Mouse (Mus musculus) forebrain, embryonic 13.5 days (tissue): Measurements from ENCODE around the gene Cldn19. TPM values are rescaled to one million over a fixed set of nuclear protein-coding genes. Genes with fewer than 3 reads are reported as not detected.
"Not testable (repeated sequence)": the region's sequence is repeated elsewhere in the genome, so short reads cannot be mapped to it uniquely, and the experiment has no call there.

Source experiments
- ATAC-seq: fragments of 200-750 bp; cut with Nextera tagmentation; 2 replicates; pipeline ENCODE4 v1.8.0; 2017
- H3K27ac ChIP-seq: fragments of 300-500 bp; sonication (generic); 2 replicates; pipeline ENCODE4 v1.5.1; 2015; ENCODE audit warnings: inconsistent platforms, mild to moderate bottlenecking, moderate library complexity
- H3K27me3 ChIP-seq: fragments of 300-500 bp; sonication (generic); 2 replicates; pipeline ENCODE4 v1.6.1; 2015; ENCODE audit warnings: mild to moderate bottlenecking, inconsistent platforms
- H3K36me3 ChIP-seq: fragments of 300-500 bp; sonication (generic); 2 replicates; pipeline ENCODE4 v1.6.1; 2015; ENCODE audit warnings: mild to moderate bottlenecking, inconsistent platforms; ENCODE audit not compliant: poor library complexity, severe bottlenecking
- H3K4me1 ChIP-seq: fragments of 300-500 bp; sonication (generic); 2 replicates; pipeline ENCODE4 v1.6.1; 2015; ENCODE audit warnings: inconsistent platforms
- H3K4me2 ChIP-seq: fragments of 300-500 bp; sonication (generic); 2 replicates; pipeline ENCODE4 v1.6.1; 2015; ENCODE audit warnings: inconsistent platforms, mild to moderate bottlenecking, moderate library complexity
- H3K4me3 ChIP-seq: fragments of 300-500 bp; sonication (generic); 2 replicates; pipeline ENCODE4 v1.5.1; 2015; ENCODE audit warnings: mild to moderate bottlenecking, inconsistent platforms
- H3K9ac ChIP-seq: fragments of 300-500 bp; sonication (generic); 2 replicates; pipeline ENCODE4 v1.6.1; 2015; ENCODE audit warnings: mild to moderate bottlenecking, inconsistent platforms
- H3K9me3 ChIP-seq: fragments of 300-500 bp; sonication (generic); replicated peaks from 2 replicates; pipeline ENCODE4 v1.6.1; 2016; ENCODE audit warnings: inconsistent platforms
- WGBS: fragments of 180-500 bp; shearing (Covaris S2); methylation state at CpG from one replicate; pipeline ENCODE4 v1.1.7; 2015; 5-methylcytosine and 5-hydroxymethylcytosine counted together
- polyA plus RNA-seq: library from polyadenylated mRNA; unstranded; fragments of >200 nt; fragmentation: Nextera tagmentation; extraction: Ambion mirVana; gene quantifications from 2 replicates; pipeline ENCODE4 v1.2.1, GENCODE M21; 2015

Cldn19 gene
- polyA plus RNA-seq, 1 experiment from 2014 or later: 0.18 TPM

GRCm38 (mm10) chr4:119254012-119254618 lies 1.1 kb upstream of the Cldn19 start:
- H3K27ac ChIP-seq: peak overlapping the region; percentile 64
- H3K36me3 ChIP-seq: no peaks in the 10 kb centered on the region
- H3K27me3 ChIP-seq: no peaks in the 10 kb centered on the region
- no peak overlapping the region for H3K4me3 ChIP-seq
- peak overlapping the region; percentile 22; the same call in 1 of the 2 replicates for H3K4me2 ChIP-seq
- WGBS: 17% methylated on average over 9 of the region's 9 CpGs
- no peak overlapping the region; the same call in 1 of the 2 replicates for H3K9ac ChIP-seq
- peak; percentile 83 for ATAC-seq
- H3K4me1 ChIP-seq: peaks cover 22% of the 10 kb centered on the region
- H3K9me3 ChIP-seq: no peaks in the 10 kb centered on the region

- Histone ChIP-seq H3K27me3 (no peaks in the 10 kb centered on the region), H3K9me3 (no peaks in the 10 kb centered on the region), H3K36me3 (no peaks in the 10 kb centered on the region), H3K4me2 (no peak overlapping the region), H3K27ac (no peak overlapping the region), H3K4me3 (no peak overlapping the region), H3K9ac (no peak overlapping the region), H3K4me1 (peaks cover 22% of the 10 kb centered on the region)
- 76% methylated on average over 6 of the region's 6 CpGs for WGBS
- ATAC-seq: no peak
Observed at GRCm38 (mm10) chr4:119257083-119257482, 1.9 kb downstream of the Cldn19 start.

GRCm38 (mm10) chr4:119259344-119260254 lies 4.4 kb downstream of the Cldn19 start:
- ATAC-seq: no peak
- Histone ChIP-seq H3K4me3 (no peak overlapping the region), H3K27me3 (no peaks in the 10 kb centered on the region), H3K4me2 (no peak overlapping the region), H3K9ac (no peak overlapping the region), H3K4me1 (peaks cover 9% of the 10 kb centered on the region), H3K27ac (no peak overlapping the region), H3K9me3 (no peaks in the 10 kb centered on the region), H3K36me3 (0 out of 2 replicates have a peak, but pooled peaks cover 3% of the 10 kb centered on the region)
- WGBS: 82% methylated on average over 15 of the region's 15 CpGs

- no peak overlapping the region for H3K4me2 ChIP-seq
- H3K27me3 ChIP-seq: no peaks in the 10 kb centered on the region
- no peaks in the 10 kb centered on the region for H3K4me1 ChIP-seq
- ATAC-seq: no peak
- H3K27ac ChIP-seq: no peak overlapping the region
- 0 out of 2 replicates have a peak, but pooled peaks cover 3% of the 10 kb centered on the region for H3K36me3 ChIP-seq
- no peak overlapping the region for H3K9ac ChIP-seq
- no peak overlapping the region for H3K4me3 ChIP-seq
- WGBS: 70% methylated on average over 7 of the region's 7 CpGs
- H3K9me3 ChIP-seq: no peaks in the 10 kb centered on the region
Observed at GRCm38 (mm10) chr4:119261087-119261713, 6.0 kb downstream of the Cldn19 start.

- Histone ChIP-seq H3K4me2 (no peak overlapping the region), H3K4me1 (no peaks in the 10 kb centered on the region), H3K27ac (no peak overlapping the region), H3K9me3 (no peaks in the 10 kb centered on the region), H3K27me3 (no peaks in the 10 kb centered on the region), H3K4me3 (no peak overlapping the region), H3K36me3 (0 out of 2 replicates have a peak, but pooled peaks cover 3% of the 10 kb centered on the region), H3K9ac (no peak overlapping the region)
- ATAC-seq: no peak
- 92% methylated on average over 5 of the region's 5 CpGs for WGBS
Observed at GRCm38 (mm10) chr4:119262483-119262882, 7.3 kb downstream of the Cldn19 start.

- no peak overlapping the region for H3K9ac ChIP-seq
- H3K4me3 ChIP-seq: no peak overlapping the region
- H3K4me2 ChIP-seq: no peak overlapping the region
- no peak for ATAC-seq
- no peaks in the 10 kb centered on the region for H3K4me1 ChIP-seq
- no peaks in the 10 kb centered on the region for H3K27me3 ChIP-seq
- WGBS: 75% methylated on average over 3 of the region's 3 CpGs
- H3K9me3 ChIP-seq: no peaks in the 10 kb centered on the region
- H3K36me3 ChIP-seq: 0 out of 2 replicates have a peak, but pooled peaks cover 3% of the 10 kb centered on the region
- no peak overlapping the region for H3K27ac ChIP-seq
Observed at GRCm38 (mm10) chr4:119263459-119263858, 8.2 kb downstream of the Cldn19 start.

GRCm38 (mm10) chr4:119266606-119267005 lies 11.4 kb downstream of the Cldn19 start:
- Histone ChIP-seq H3K4me3 (no peak overlapping the region), H3K9ac (no peak overlapping the region), H3K36me3 (peaks cover 32% of the 10 kb centered on the region), H3K4me2 (no peak overlapping the region), H3K9me3 (no peaks in the 10 kb centered on the region), H3K4me1 (no peaks in the 10 kb centered on the region), H3K27me3 (no peaks in the 10 kb centered on the region), H3K27ac (no peak overlapping the region)
- WGBS: 83% methylated on average over 13 of the region's 13 CpGs
- no peak for ATAC-seq

GRCm38 (mm10) chr4:119274627-119275026 lies 19.4 kb downstream of the Cldn19 start:
- Histone ChIP-seq H3K27ac (no peak overlapping the region), H3K36me3 (peaks cover 97% of the 10 kb centered on the region), H3K4me1 (no peaks in the 10 kb centered on the region), H3K9me3 (no peaks in the 10 kb centered on the region), H3K4me2 (no peak overlapping the region), H3K27me3 (no peaks in the 10 kb centered on the region), H3K4me3 (no peak overlapping the region), H3K9ac (no peak overlapping the region)
- 85% methylated on average over 1 of the region's 1 CpGs for WGBS
- ATAC-seq: no peak

- Histone ChIP-seq H3K27ac (no peak overlapping the region), H3K27me3 (no peaks in the 10 kb centered on the region), H3K4me2 (no peak overlapping the region), H3K9me3 (no peaks in the 10 kb centered on the region), H3K4me3 (no peak overlapping the region), H3K36me3 (peaks cover 97% of the 10 kb centered on the region), H3K4me1 (no peaks in the 10 kb centered on the region), H3K9ac (no peak overlapping the region)
- WGBS: 92% methylated on average over 2 of the region's 2 CpGs
- ATAC-seq: no peak
Observed at GRCm38 (mm10) chr4:119275226-119275625, 20.0 kb downstream of the Cldn19 start.

- H3K27ac ChIP-seq: no peak overlapping the region
- WGBS: 89% methylated on average over 2 of the region's 2 CpGs
- no peaks in the 10 kb centered on the region for H3K9me3 ChIP-seq
- H3K9ac ChIP-seq: no peak overlapping the region
- no peak overlapping the region for H3K4me2 ChIP-seq
- no peak overlapping the region for H3K4me3 ChIP-seq
- H3K36me3 ChIP-seq: peaks cover 95% of the 10 kb centered on the region
- no peaks in the 10 kb centered on the region for H3K27me3 ChIP-seq
- no peak for ATAC-seq
- no peaks in the 10 kb centered on the region for H3K4me1 ChIP-seq
Observed at GRCm38 (mm10) chr4:119275726-119276125, 20.5 kb downstream of the Cldn19 start.

- H3K4me3 ChIP-seq, ATAC-seq, H3K9ac ChIP-seq, H3K9me3 ChIP-seq, H3K27ac ChIP-seq, H3K4me2 ChIP-seq, H3K4me1 ChIP-seq, H3K27me3 ChIP-seq: not testable (repeated sequence)
- peaks cover 95% of the 10 kb centered on the region for H3K36me3 ChIP-seq
- WGBS: 89% methylated on average over 15 of the region's 15 CpGs
Observed at GRCm38 (mm10) chr4:119278784-119279183, 23.6 kb downstream of the Cldn19 start.

- ATAC-seq: no peak
- H3K9ac ChIP-seq: no peak overlapping the region
- no peak overlapping the region for H3K4me2 ChIP-seq
- no peaks in the 10 kb centered on the region for H3K9me3 ChIP-seq
- H3K27me3 ChIP-seq: no peaks in the 10 kb centered on the region
- 84% methylated on average over 1 of the region's 1 CpGs for WGBS
- peaks cover 13% of the 10 kb centered on the region; the same call in 1 of the 2 replicates for H3K4me1 ChIP-seq
- H3K36me3 ChIP-seq: peaks cover 72% of the 10 kb centered on the region
- H3K4me3 ChIP-seq: no peak overlapping the region
- H3K27ac ChIP-seq: no peak overlapping the region
Observed at GRCm38 (mm10) chr4:119284861-119285260, 29.6 kb downstream of the Cldn19 start.
